Mouse (Mus musculus): ENCODE data around the gene 9330182O14Rik. TPM values are rescaled to one million over a fixed set of nuclear protein-coding genes. Genes with fewer than 3 reads are reported as not detected.

The 9330182O14Rik gene
- total RNA-seq (2023), result not detected in 4 replicates

DNA sequence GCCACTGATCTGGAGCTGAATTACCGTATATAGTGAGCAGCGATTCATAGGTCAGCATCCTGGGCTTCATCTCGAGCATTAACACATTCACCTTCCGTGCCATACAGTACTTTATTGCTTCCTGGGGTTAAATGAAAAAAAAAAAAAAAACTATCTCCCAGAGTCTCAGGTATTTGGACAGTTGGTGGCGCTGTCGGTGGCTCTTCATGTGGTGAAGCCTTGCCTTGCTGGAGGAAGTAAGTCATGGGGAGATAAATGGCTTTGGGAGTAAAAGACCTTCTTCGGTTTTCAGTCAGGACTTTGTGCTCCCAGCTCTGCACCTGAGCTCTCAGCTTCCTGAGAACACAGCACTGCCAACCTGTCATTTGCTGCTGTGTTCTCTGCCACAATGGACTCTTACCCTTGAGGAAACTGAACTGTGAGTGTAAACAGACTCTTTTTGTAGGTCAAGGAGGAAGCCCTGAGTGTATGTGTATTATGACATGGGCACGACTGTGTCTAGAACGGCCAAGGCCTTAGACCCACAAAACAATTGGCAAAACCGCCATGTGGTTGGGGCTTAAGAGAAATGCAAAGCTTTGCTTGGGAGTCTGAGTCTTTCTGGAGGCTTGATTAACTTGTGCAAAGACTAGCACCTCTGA lies at the start of gene 9330182O14Rik:
Gene 9330182O14Rik (plus strand): TSS at position 214 of the 641 bp plus-strand sequence.

Measured in B cell, adult 62 days (primary cell).